Mouse (Mus musculus) heart, postnatal 36 days (tissue): ENCODE measurements around the gene Il22. TPM values are rescaled to one million over a fixed set of nuclear protein-coding genes. Genes with fewer than 3 reads are reported as not detected.
"Not testable (repeated sequence)": the region's sequence is repeated elsewhere in the genome, so short reads cannot be mapped to it uniquely, and the experiment has no call there.

Experiments
- DNase-seq, 2 experiments: peaks; one replicate each; pipeline ENCODE4 v3.0.0; 2021 to 2022
- intact Hi-C: fragments of 180-260 bp; cut with DNase I; formaldehyde crosslinking; loops from one replicate; pipeline ENCODE4 v1.15.1; 2025
- total RNA-seq, 2 experiments: library from RNA; stranded (reverse); gene quantifications; 2 replicates each; pipeline ENCODE4 v1.2.3; 2021

Gene Il22
- total RNA-seq: not detected

DNA sequence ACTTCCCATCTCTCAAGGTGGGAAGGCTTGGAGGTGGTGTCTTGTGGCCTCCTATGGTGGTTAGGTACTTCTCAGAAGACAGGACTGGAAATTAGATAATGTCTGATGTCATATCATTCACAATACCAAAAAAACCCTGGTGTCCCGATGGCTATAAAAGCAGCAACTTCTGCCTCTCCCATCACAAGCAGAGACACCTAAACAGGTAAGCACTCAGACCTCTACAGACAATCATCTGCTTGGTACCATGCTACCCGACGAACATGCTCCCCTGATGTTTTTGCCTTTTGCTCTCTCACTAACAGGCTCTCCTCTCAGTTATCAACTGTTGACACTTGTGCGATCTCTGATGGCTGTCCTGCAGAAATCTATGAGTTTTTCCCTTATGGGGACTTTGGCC, at the start of gene Il22:
Il22 (plus strand) TSS at position 301 of the 400 bp plus-strand sequence.
- DNase-seq: no peak
- intact Hi-C loops: no loop called here

DNA sequence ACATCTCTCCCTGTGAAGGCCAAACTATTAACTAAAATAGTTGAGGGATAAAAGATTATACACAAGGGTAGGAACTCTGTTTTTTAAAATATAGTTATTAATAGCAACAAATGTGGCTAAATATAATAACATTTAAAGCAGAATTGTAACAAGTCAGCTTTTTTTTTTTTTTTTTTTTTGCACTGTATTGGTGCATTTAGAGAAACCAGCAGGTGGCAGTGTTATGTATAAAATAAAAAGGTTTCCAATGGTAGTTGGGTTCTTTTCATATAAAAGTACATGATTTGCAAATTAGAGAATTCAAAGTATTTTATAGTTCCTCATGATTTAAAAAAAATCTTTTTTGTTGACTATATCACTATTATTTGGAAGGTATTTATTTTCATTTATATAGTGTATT, 48.8 kb upstream of the Il22 start:
- no peak for DNase-seq
- intact Hi-C loops: loop anchor here (5.0 kb wide), 2 partner anchors 391 to 921 kb away; no protein-coding TSS in a partner anchor

DNA sequence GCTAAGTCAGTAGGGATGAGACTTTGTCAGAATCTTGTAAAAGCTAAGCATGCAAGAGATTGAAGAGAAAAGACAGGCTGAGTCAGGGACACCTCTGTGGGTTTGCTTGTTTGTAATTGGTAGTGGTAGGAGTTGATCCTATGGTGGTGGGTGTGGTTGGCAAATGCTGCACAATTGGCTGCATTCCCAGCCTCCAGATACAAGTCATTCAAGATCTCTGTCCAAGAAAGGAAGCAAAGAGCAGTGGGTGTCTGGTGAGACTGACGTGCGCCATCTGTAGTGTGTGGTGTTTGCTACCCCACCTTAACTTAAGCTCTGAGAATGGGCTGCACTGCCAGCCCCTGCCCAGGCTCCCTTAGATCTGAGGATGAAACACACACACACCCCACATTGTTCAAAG, 43.6 kb upstream of the Il22 start:
- no peak for DNase-seq

DNA sequence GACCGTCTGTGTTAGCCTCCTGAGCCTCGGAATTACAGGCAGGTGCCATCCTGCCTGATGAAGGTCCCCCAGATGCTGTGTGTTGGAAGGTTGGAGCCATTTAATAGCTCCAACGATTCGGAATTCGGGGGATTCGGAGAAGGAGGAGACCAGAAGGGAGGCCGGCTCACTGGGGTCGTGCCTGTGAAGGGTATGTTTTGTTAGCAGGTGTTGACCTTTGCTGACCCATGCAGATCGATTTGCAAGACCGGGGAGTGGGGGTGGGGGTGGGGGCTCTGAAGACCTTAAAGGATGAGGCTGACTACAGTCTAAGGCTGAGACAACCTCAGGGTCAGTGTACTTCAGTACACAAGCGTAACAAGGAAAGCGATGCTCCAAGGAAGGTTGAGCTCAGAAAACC, 35.5 kb upstream of the Il22 start:
- DNase-seq: no peak

More for the DNA sequence above, 43.6 kb upstream of the Il22 start:
- intact Hi-C loops: no loop called here

DNA sequence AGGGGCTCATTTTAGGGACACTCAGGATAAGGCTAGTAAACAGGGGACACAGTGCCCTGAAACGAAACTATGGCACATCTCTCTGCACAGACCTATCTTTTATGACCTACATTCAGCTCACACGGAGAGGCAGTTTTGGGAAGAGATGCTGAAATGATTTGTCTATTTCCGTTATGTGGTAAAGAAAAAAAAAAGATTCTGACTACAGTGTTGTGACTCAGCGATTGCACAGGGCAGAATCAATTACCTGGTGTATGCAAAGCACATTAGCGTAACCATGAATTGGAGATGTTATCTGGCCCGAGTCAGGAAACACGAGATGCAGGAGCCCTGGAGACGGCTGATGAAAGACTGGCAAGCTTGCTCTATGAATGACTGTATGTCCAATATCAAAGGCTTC, 32.3 kb upstream of the Il22 start:
- intact Hi-C loops: no loop called here
- no peak for DNase-seq

More for the DNA sequence above, 35.5 kb upstream of the Il22 start:
- intact Hi-C loops: no loop called here

DNA sequence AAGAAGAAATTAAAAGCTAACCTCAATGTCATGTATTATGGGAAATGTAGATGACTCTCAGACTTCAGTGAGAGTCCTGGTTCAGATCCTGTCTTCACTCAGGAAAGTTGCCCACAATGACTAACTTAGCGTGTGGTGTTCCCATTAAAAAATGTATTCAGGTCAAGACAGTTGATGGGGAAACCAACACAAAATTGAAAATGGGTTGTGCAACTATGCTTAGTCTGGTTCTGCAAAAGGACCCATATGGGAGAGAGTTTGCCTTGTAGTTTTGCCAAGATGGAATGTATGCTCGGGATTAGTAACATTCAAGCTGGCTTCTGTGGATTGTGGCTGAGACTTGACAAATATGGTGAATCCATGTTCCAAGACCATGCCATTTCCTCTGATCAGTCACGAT, 31.9 kb upstream of the Il22 start:
- intact Hi-C loops: no loop called here
- DNase-seq: no peak

DNA sequence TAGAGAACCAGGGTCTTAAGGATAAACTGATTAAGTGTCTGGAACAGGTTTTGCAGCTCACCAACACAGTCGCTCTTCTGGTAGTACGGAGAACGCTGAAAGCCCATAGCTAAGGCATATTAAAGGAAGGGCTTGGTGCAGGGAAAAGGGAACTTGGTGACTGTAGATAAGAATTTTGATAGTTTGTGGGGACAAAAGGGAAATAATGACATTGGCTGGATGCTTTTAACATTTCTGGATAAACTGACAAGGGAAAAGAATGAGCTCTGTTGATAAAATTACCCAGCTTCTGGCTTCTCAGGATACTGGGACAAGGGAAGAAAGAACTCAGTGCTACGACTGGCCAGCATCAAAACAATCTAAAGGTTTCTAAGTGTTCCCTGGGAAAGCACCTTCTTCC, 29.2 kb upstream of the Il22 start:
- DNase-seq, intact Hi-C loops: not testable (repeated sequence)

DNA sequence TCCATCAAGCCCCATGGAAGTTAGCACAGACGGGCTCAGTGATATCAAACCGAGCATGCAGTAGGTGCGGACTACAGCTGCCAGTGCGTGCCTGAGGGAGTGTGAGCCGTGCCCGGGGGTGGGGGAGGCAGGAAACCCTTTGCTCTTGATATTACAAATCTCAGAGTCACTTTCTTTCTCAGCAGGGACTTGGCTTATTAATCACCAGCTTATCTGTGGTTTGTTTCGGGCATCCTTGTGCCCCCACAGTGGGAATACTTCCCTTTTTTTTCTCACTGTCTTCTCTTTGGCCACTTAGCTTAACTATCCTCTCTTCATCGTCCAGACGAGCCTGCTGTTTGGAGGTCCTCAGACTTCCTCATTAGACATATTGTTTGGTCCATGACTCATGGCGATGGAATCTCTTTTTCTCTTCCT, 26.0 kb upstream of the Il22 start:
- no peak for DNase-seq
- intact Hi-C loops: no loop called here

DNA sequence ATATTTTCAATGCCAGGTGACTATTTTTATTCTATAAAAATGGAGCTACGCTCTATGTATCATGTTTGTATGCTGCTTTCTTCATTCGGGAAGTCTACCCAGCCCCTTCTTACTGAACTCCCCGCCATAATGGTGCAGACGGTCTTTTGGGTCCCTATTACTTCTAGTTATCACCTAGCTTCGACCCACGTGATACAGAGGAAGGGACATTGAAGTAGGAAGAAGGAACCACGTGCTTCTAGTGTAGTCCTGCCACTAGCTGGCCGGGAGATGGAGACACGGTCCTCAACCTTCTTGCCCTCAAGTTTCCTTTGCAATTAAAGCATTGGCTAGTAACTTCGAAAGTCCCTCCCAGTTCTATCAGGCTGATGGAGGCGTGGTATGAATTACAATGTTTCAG, 25.5 kb upstream of the Il22 start:
- DNase-seq: no peak
- intact Hi-C loops: no loop called here

DNA sequence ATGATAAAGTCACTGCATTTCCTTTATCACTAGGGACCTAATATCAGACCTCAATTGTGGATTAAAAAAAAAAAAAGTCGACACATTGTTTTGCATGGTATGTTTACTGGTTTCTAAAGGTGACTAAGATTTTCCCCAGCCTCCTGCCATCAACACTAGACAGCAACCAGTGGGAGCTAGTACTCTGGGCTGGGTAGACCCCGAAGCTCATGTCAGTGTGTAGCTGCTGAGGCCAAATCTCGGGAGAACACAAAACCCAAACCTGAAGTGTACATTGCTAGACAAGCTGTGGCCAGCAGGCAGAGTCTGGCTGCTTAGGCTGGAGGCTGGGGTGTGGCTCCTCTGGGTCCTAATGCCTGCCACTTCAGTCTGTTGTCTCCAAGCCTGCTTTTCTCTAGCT, 9.6 kb upstream of the Il22 start:
- DNase-seq, intact Hi-C loops: not testable (repeated sequence)

DNA sequence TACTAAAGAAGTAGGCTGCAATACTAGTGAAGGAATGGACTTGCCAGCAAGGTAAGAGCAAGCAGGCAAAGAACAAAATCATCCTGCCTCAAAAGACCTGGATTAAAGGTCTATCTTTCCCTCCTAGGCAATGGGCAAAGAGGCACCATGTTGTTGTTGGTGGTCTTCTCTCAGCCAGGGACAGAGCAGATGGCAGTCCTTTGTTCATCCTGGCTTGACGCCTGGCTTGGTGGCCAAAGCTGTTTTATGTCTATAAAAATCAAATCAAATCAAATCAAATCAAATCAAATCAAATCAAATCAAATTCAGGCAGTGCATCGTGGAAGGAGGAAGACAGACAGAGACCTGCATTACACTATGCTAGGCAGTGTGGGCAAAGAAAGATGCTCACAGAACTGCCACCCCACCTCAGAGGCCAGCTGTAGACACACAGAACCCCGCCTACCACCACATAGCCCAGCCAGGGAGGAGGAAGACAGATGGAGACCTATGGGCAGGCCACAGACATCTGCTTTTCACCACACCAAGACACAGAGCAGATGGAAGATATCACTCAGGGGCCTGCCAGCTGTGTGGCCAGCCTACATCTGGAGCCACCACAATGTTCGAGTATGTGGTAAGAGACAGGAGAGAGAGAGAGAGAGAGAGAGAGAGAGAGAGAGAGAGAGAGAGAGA, 11.1 kb downstream of the Il22 start:
- intact Hi-C loops, DNase-seq: not testable (repeated sequence)

DNA sequence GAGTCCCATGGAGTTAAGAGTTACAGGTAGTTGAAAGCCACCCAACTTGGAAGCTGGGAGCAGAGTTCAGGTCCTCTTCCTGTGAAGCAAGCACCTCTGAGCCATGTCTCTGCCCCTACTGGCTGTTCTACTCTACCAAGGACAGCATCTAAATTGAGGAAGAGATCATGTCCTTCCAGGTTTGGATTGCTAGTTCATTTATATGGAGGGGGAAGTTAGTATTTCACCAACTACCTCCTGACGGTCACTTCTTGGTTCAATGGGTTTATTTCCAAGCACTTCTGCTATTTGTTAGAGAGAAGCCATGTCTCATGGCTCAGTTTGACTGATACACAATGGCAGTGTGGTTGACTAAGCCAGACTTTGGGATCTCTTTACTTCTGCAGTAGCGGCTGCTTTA, 22.9 kb downstream of the Il22 start:
- DNase-seq, intact Hi-C loops: not testable (repeated sequence)

DNA sequence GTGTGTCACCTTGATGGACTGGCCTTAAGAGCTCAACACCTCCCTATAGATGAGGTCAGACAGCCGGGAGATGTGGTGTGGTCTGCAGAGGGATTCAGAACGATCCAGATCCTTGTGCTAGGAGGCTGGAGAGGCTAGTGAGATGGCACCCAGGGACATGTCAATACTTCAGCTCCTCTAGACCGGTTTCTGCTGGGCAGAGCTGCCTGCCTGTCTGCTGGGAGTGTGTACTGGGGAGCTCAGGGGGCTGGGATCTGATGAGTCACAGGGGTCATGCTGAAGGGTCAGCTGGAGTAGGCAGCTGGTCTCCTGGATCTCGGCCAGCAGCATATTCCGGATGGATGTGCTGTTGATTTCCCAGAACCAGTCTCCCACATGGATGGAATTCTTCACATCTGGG, 27.9 kb downstream of the Il22 start:
- DNase-seq, intact Hi-C loops: not testable (repeated sequence)

DNA sequence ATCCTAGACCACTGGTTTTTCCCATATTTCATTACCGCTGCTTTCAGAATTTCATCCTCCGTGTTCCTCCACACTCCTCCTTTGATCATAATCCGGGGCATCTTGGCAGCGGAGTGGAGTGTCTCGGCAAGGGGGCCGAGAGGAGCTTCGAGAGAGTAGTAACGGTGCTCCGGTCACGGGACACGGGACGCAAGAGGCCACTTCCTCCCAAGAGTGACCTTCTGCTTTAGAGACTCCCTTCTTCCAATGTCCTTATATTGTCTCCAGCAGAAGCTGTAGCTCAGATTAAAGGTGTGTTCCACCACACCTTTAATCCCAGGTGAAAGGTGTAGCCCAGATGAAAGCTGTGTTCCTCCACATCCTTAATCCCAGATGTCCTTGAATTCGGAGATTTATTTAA, 35.9 kb downstream of the Il22 start, which contains the start of gene Gm32717:
Gm32717 (minus strand) TSS at position 101 of the 400 bp plus-strand sequence.
- DNase-seq, intact Hi-C loops: not testable (repeated sequence)

DNA sequence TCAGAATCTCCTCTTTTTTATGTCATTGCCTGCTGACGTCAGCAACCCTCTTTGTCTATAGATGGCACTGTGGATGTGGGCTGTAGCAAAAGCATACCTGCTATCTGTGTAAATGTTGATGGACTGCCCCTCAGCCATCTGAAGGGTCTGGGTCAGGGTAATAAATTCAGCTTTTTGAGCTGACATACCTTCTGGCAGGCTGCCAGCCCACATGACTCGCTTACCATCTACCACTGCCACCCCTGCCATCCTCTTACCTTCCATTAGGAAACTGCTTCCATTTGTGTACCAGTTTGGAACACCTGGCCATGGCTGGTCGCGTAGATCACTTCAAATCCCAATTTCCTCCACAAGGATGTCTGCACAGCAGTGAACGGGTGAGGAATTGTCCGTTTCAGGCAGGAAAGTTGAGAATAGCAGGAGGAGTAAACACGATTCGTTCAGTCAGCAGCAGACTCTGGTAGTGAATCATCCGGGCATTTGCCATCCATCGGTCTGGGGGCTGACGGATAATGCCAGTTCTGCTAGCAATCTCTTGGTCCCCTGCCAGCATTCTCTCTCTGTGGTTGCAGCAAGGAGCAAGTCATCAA, 44.4 kb downstream of the Il22 start:
- intact Hi-C loops, DNase-seq: not testable (repeated sequence)

DNA sequence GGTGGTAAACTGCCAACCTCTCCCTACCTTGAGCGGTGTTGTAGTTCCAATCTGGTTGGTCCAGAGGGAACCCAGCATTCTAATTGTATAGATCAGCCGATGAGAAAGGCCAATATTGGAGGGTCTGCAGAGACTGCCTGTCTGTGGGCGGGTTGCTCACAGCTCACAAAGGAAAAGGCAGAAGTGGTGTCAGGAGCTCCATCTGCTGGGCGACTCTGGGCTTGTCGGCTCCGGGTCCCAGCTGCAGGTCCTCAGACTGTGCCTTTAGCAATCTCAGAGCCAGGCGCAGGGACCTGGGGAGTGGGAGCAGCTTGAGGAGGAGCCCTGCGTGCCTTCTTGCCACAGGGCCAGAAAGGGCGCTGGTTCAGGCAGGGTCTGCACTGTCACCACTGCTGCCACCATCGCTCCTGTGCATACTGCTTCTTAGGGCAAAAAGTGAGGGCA, 46.1 kb downstream of the Il22 start:
- DNase-seq: no peak
- intact Hi-C loops: no loop called here

DNA sequence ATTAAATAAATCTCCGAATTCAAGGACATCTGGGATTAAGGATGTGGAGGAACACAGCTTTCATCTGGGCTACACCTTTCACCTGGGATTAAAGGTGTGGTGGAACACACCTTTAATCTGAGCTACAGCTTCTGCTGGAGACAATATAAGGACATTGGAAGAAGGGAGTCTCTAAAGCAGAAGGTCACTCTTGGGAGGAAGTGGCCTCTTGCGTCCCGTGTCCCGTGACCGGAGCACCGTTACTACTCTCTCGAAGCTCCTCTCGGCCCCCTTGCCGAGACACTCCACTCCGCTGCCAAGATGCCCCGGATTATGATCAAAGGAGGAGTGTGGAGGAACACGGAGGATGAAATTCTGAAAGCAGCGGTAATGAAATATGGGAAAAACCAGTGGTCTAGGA, 53.6 kb downstream of the Il22 start, which contains the start of gene Gm32802:
Gm32802 (plus strand) TSS at position 301 of the 400 bp plus-strand sequence.
- DNase-seq, intact Hi-C loops: not testable (repeated sequence)

Other genes starting within 250 kb of the Il22 start
- 1 to 10 TPM; 4.3 to 6.1 TPM for gene Mdm1, start 63.1 kb upstream of the Il22 start, total RNA-seq
- gene Gm32717, start 35.8 kb downstream of the Il22 start, total RNA-seq: under 1 TPM; 0.31 to 0.49 TPM
- under 1 TPM; 0.31 to 0.49 TPM for gene Gm32802, start 53.7 kb downstream of the Il22 start, total RNA-seq
- gene Iltifb, start 90.1 kb downstream of the Il22 start, total RNA-seq: not detected
- gene Gm9040, start 122.0 kb downstream of the Il22 start, total RNA-seq: not detected
- gene Gm9044, start 127.5 kb downstream of the Il22 start, total RNA-seq: not detected
- not detected for gene Gm9045, start 132.9 kb downstream of the Il22 start, total RNA-seq
- gene Gm9046, start 138.3 kb downstream of the Il22 start, total RNA-seq: not detected
- not detected for gene Gm9048, start 143.7 kb downstream of the Il22 start, total RNA-seq
- gene Gm9049, start 149.2 kb downstream of the Il22 start, total RNA-seq: not detected
- gene Ifng, start 236.1 kb downstream of the Il22 start, total RNA-seq: not detected